Mouse (Mus musculus): Measurements from ENCODE around the gene Zdhhc12. TPM values are rescaled to one million over a fixed set of nuclear protein-coding genes. Genes with fewer than 3 reads are reported as not detected.

Zdhhc12 gene
- polyA plus RNA-seq, 1 experiment, result 146 TPM

DNA sequence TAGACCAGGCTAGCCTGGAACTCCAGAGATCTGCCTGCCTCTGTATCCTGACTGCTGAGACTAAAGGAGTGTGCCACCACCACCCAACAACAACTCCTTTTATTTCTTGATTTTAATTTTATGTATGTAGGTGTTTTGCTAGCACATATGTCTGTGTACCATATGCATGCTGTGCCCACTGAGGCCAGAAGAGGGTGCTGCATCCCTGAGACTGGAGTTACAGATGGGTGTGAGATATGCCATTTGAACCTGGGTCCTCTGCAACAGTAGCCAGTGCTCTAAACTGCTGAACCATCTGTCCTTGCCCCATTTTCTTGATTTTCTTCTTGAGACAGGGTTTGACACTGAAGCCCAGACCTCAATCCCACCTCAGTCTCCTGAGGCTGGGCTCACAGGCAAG lies 12.9 kb upstream of the Zdhhc12 start:
- peaks cover 28% of the 10 kb centered on the region for H3K36me3 ChIP-seq (ENCODE audit: control insufficient read depth, insufficient read depth, low read length)
- H3K4me1 ChIP-seq (replicated peaks; ENCODE audit: control insufficient read depth, insufficient read depth, low read length), result no peaks in the 10 kb centered on the region
- TF ChIP-seq POLR2A (IDR thresholded peaks at IDR 0.05; ENCODE audit: control insufficient read depth, extremely low read depth, insufficient read depth, low read length, poor library complexity), result no peak
- TF ChIP-seq CTCF (IDR thresholded peaks at IDR 0.05; ENCODE audit: borderline replicate concordance, control insufficient read depth, extremely low read depth, insufficient read depth, low read length, poor library complexity), result no peak
- H3K27ac ChIP-seq (ENCODE audit: control insufficient read depth, insufficient read depth, low read length), result no peak overlapping the region
- DNase-seq, result peak; percentile 70
- no peaks in the 10 kb centered on the region for H3K27me3 ChIP-seq (ENCODE audit: control insufficient read depth, insufficient read depth, low read length)
- no peak overlapping the region for H3K4me3 ChIP-seq (ENCODE audit: control insufficient read depth, insufficient read depth, low read length)

DNA sequence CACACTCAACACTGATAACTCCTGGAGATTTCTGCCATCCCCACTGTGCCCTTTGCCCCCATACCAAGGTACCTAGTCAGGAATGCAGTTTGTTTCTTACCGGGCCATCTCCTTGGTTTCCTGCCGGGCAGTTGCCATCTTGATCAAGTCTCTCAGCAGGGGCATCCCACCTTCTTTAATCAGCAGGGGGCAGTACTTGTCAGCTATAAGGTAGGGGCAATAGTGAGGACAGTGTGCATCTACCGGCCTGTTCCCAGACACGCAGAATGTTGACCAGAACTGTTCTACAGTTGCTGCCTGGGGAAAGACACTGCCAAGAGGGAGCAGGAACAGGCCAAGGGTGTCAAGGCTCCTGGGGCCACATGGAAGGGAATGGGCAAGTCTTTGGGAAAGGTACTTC lies 6.8 kb upstream of the Zdhhc12 start:
- no peaks in the 10 kb centered on the region for H3K27me3 ChIP-seq (ENCODE audit: control insufficient read depth, insufficient read depth, low read length)
- H3K4me1 ChIP-seq (replicated peaks; ENCODE audit: control insufficient read depth, insufficient read depth, low read length), result no peaks in the 10 kb centered on the region
- H3K36me3 ChIP-seq (ENCODE audit: control insufficient read depth, insufficient read depth, low read length), result peaks cover 3% of the 10 kb centered on the region; the same call in 1 of the 2 replicates
- H3K4me3 ChIP-seq (ENCODE audit: control insufficient read depth, insufficient read depth, low read length), result no peak overlapping the region
- WGBS, result 91% methylated on average over 4 of the region's 4 CpGs
- no peak for DNase-seq
- TF ChIP-seq CTCF (IDR thresholded peaks at IDR 0.05; ENCODE audit: borderline replicate concordance, control insufficient read depth, extremely low read depth, insufficient read depth, low read length, poor library complexity) (no peak), POLR2A (IDR thresholded peaks at IDR 0.05; ENCODE audit: control insufficient read depth, extremely low read depth, insufficient read depth, low read length, poor library complexity) (no peak)
- no peak overlapping the region for H3K27ac ChIP-seq (ENCODE audit: control insufficient read depth, insufficient read depth, low read length)

DNA sequence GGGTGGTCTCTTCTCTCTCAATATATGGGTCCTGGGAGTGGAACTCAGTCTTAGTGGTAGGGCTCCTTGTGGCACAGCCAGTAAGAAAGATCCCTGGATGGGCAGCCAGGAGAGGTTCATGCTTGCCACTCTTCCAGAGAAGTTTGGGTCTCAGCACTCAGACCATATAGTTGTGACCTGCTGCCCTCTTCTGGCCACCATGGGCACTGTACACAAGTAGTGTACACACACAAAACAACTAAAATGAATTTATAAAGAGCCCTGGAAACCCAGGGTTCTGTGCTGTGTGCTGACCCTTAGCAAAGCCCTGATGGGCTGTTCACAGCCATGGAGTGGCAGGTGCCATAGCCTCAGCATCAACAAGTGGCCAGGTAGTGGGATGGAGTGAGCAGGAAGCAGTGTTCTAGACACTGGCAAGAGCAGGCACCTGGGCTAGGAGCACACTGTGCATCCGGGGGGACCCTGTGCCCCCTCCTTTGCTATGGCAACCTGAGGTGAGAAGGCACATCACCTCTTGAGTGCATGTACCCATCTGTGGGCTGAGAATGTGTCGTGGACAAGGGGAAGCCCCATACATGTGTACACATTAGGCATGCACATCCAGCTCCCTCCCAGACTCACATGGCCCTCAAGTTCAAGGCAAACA lies 2.6 kb upstream of the Zdhhc12 start:
- Histone ChIP-seq H3K4me3 (ENCODE audit: control insufficient read depth, insufficient read depth, low read length) (no peak overlapping the region), H3K27me3 (ENCODE audit: control insufficient read depth, insufficient read depth, low read length) (no peaks in the 10 kb centered on the region), H3K36me3 (ENCODE audit: control insufficient read depth, insufficient read depth, low read length) (no peaks in the 10 kb centered on the region), H3K27ac (ENCODE audit: control insufficient read depth, insufficient read depth, low read length) (no peak overlapping the region), H3K4me1 (replicated peaks; ENCODE audit: control insufficient read depth, insufficient read depth, low read length) (peaks cover 16% of the 10 kb centered on the region)
- peak; percentile 66 for DNase-seq
- TF ChIP-seq CTCF (IDR thresholded peaks at IDR 0.05; ENCODE audit: borderline replicate concordance, control insufficient read depth, extremely low read depth, insufficient read depth, low read length, poor library complexity), result no peak
- no peak for TF ChIP-seq POLR2A (IDR thresholded peaks at IDR 0.05; ENCODE audit: control insufficient read depth, extremely low read depth, insufficient read depth, low read length, poor library complexity)
- 75% methylated on average over 2 of the region's 2 CpGs for WGBS

DNA sequence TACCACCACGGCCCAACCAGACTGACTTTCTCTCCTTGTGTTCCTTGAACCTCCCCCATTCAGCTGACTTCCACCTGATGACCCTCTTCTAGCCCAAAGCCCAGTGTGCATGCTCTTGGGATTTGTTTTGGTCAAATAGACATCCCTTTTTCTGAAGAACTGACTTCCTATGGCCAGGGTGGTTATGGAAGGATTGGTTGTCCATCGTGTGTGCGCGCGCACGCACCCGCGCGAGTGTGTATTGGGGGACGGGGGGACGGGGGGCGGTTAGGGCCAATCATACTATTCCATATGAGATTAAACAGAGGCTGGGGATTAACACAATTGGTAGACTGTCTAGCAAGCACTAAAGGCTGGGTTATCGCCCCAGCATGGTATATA lies 750 bp upstream of the Zdhhc12 start:
- H3K36me3 ChIP-seq (ENCODE audit: control insufficient read depth, insufficient read depth, low read length), result no peaks in the 10 kb centered on the region
- H3K27me3 ChIP-seq (ENCODE audit: control insufficient read depth, insufficient read depth, low read length), result no peaks in the 10 kb centered on the region
- DNase-seq, result no peak
- peak overlapping the region; percentile 49 for H3K4me3 ChIP-seq (ENCODE audit: control insufficient read depth, insufficient read depth, low read length)
- 2% methylated on average over 13 of the region's 13 CpGs for WGBS
- H3K27ac ChIP-seq (ENCODE audit: control insufficient read depth, insufficient read depth, low read length), result peak overlapping the region; percentile 12; the same call in 1 of the 2 replicates
- TF ChIP-seq POLR2A (IDR thresholded peaks at IDR 0.05; ENCODE audit: control insufficient read depth, extremely low read depth, insufficient read depth, low read length, poor library complexity), result no peak
- no peak for TF ChIP-seq CTCF (IDR thresholded peaks at IDR 0.05; ENCODE audit: borderline replicate concordance, control insufficient read depth, extremely low read depth, insufficient read depth, low read length, poor library complexity)
- H3K4me1 ChIP-seq (replicated peaks; ENCODE audit: control insufficient read depth, insufficient read depth, low read length), result peaks cover 16% of the 10 kb centered on the region

DNA sequence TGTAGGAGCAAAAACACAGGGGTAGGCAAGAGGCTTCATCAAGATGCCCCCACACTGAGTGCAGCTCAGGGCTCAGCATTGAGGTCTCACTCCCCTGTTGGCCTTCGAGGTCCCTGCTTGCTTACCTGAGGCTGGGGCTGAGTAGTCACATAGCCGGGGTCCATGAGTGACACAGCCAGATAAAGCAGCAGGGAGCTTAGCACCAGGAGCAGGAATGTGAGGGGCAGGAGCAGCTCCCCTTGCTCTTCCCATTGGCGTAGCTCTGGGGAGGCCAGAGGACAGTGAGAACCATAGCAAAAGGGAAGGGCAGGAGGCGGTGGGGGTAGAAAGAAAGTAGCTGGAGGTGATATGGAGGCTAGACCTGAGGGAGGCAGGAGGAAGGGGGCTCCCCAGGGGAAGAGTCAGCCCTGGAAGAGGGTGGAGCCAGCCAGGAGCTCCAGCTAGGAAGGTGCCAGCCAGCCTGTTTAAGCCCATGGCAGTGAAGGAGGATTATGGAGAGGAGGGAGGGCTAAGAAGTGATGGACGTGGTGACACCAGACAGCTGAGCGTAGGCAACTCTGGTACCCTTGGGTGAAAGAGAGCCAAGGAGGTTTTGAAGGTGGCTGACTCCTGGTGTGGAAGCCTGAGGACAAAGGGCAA lies 1.0 kb downstream of the Zdhhc12 start:
- no peak for DNase-seq
- Histone ChIP-seq H3K27ac (ENCODE audit: control insufficient read depth, insufficient read depth, low read length) (no peak overlapping the region), H3K36me3 (ENCODE audit: control insufficient read depth, insufficient read depth, low read length) (no peaks in the 10 kb centered on the region), H3K4me1 (replicated peaks; ENCODE audit: control insufficient read depth, insufficient read depth, low read length) (peaks cover 16% of the 10 kb centered on the region), H3K4me3 (ENCODE audit: control insufficient read depth, insufficient read depth, low read length) (0 out of 2 replicates have a peak overlapping the region, but pooled peaks have one; percentile 4), H3K27me3 (ENCODE audit: control insufficient read depth, insufficient read depth, low read length) (no peaks in the 10 kb centered on the region)
- TF ChIP-seq CTCF (IDR thresholded peaks at IDR 0.05; ENCODE audit: borderline replicate concordance, control insufficient read depth, extremely low read depth, insufficient read depth, low read length, poor library complexity) (no peak), POLR2A (IDR thresholded peaks at IDR 0.05; ENCODE audit: control insufficient read depth, extremely low read depth, insufficient read depth, low read length, poor library complexity) (no peak)
- 93% methylated on average over 6 of the region's 6 CpGs for WGBS

DNA sequence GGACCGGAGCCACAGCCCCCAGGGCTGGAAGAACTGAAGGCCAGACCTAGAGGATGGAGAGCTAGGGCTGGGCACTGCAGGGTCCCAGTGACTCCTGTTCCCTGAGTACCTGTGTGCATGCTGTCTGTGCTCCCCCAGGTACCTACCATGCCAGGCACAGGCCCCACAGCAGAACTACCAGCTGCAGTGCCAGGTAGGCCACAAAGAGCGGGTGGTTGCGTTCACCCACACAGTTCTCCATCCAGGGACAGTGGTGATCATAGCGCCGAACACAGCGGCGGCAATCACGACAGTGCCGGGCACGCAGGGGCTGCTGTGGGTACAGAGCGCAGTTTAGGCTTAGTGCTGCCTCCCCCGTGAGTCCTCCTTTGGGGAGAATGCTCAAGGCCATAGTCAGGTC lies 1.9 kb downstream of the Zdhhc12 start:
- WGBS, result 98% methylated on average over 12 of the region's 12 CpGs
- no peaks in the 10 kb centered on the region for H3K36me3 ChIP-seq (ENCODE audit: control insufficient read depth, insufficient read depth, low read length)
- H3K4me1 ChIP-seq (replicated peaks; ENCODE audit: control insufficient read depth, insufficient read depth, low read length), result peaks cover 16% of the 10 kb centered on the region
- no peak for DNase-seq
- no peak overlapping the region for H3K4me3 ChIP-seq (ENCODE audit: control insufficient read depth, insufficient read depth, low read length)
- H3K27ac ChIP-seq (ENCODE audit: control insufficient read depth, insufficient read depth, low read length), result no peak overlapping the region
- H3K27me3 ChIP-seq (ENCODE audit: control insufficient read depth, insufficient read depth, low read length), result no peaks in the 10 kb centered on the region
- no peak for TF ChIP-seq POLR2A (IDR thresholded peaks at IDR 0.05; ENCODE audit: control insufficient read depth, extremely low read depth, insufficient read depth, low read length, poor library complexity)
- no peak for TF ChIP-seq CTCF (IDR thresholded peaks at IDR 0.05; ENCODE audit: borderline replicate concordance, control insufficient read depth, extremely low read depth, insufficient read depth, low read length, poor library complexity)

Data from thymus, adult 2 months (tissue).